ENCODE assay signal across 29 mouse cellular contexts in genomic region chr6:97684335-97684734, GRCm38 (mm10).
DNase-seq lines count a peak whose midpoint lies in the region; ATAC-seq lines count a peak whose summit lies in the region.
"Had no signal": no experiment of that assay in that cellular context is flagged by ENCODE, and none has a peak within 500 bp of the region (broad histone marks: within the 10 kb centered on the region; RNA-seq: fewer than 3 reads in every experiment).

No protein-coding gene starts in this region.

- H3K27ac ChIP-seq in heart, embryonic 11.5 days (ENCODE audit: low read depth, low read length) = no peak overlapping the region
- H3K27ac ChIP-seq in hindbrain, embryonic 12.5 days = no peak overlapping the region
- H3K27ac ChIP-seq: embryonic facial prominence, embryonic 13.5 days; heart, embryonic 10.5 days; hindbrain, embryonic 15.5 days; liver, embryonic 13.5 days; midbrain, embryonic 12.5 days; neural tube, embryonic 15.5 days; stomach, embryonic 15.5 days had no signal

- 84% methylated on average over 7 of the region's 7 CpGs for WGBS in heart, embryonic 11.5 days (ENCODE audit: insufficient replicate concordance)
- WGBS in hindbrain, embryonic 12.5 days = 89% methylated on average over 7 of the region's 7 CpGs

- no peaks in the 10 kb centered on the region for H3K9me3 ChIP-seq in heart, embryonic 11.5 days (replicated peaks; ENCODE audit: control insufficient read depth, low read length)
- no peaks in the 10 kb centered on the region for H3K9me3 ChIP-seq in hindbrain, embryonic 12.5 days (replicated peaks)
- H3K9me3 ChIP-seq: embryonic facial prominence, embryonic 13.5 days; heart, embryonic 10.5 days; hindbrain, embryonic 15.5 days; liver, embryonic 13.5 days; midbrain, embryonic 12.5 days; neural tube, embryonic 15.5 days; stomach, embryonic 15.5 days had no signal

- DNase-seq in frontal cortex, postnatal 25 days (ENCODE audit: low spot score in 2 of 2) = no peak
- peak; percentile 1 to 2 for DNase-seq in heart, postnatal 36 days
- peak; percentile 22 to 26 for DNase-seq in right cerebral cortex, postnatal 10 days (ENCODE audit: low spot score in 2 of 2)
- DNase-seq in right cerebral cortex, postnatal 14 days = no peak
- no peak for DNase-seq in cerebellum, adult 11 months
- DNase-seq: cerebellum, adult 2 months; cerebellum, postnatal 25 days; embryo, embryonic 11 days; heart, postnatal 4 days; kidney, adult 8-10 months; kidney, postnatal 10 days; liver, embryonic 13.5 days; lung, adult 2 months; right cerebral cortex, postnatal 25 days; thymus, adult 18-20 months; thymus, postnatal 36 days had no signal

- no peaks in the 10 kb centered on the region for H3K36me3 ChIP-seq in heart, embryonic 11.5 days (ENCODE audit: control insufficient read depth, insufficient read depth, low read length)
- H3K36me3 ChIP-seq in hindbrain, embryonic 12.5 days = no peaks in the 10 kb centered on the region
- H3K36me3 ChIP-seq: embryonic facial prominence, embryonic 13.5 days; G1E; heart, embryonic 10.5 days; hindbrain, embryonic 15.5 days; liver, embryonic 13.5 days; midbrain, embryonic 12.5 days; neural tube, embryonic 15.5 days; stomach, embryonic 15.5 days had no signal

- no peaks in the 10 kb centered on the region for H3K4me1 ChIP-seq in heart, embryonic 11.5 days (ENCODE audit: control insufficient read depth, insufficient read depth, low read length)
- no peaks in the 10 kb centered on the region for H3K4me1 ChIP-seq in hindbrain, embryonic 12.5 days
- H3K4me1 ChIP-seq: embryonic facial prominence, embryonic 13.5 days; heart, embryonic 10.5 days; liver, embryonic 13.5 days; midbrain, embryonic 12.5 days; neural tube, embryonic 15.5 days; stomach, embryonic 15.5 days had no signal

- H3K9ac ChIP-seq in heart, embryonic 11.5 days (ENCODE audit: low read depth, low read length) = no peak overlapping the region
- no peak overlapping the region for H3K9ac ChIP-seq in hindbrain, embryonic 12.5 days
- H3K9ac ChIP-seq: embryonic facial prominence, embryonic 13.5 days; hindbrain, embryonic 15.5 days; liver, embryonic 13.5 days; midbrain, embryonic 12.5 days; neural tube, embryonic 15.5 days; stomach, embryonic 15.5 days had no signal

- H3K27me3 ChIP-seq in heart, embryonic 11.5 days (ENCODE audit: control insufficient read depth, insufficient read depth, low read length) = no peaks in the 10 kb centered on the region
- no peaks in the 10 kb centered on the region for H3K27me3 ChIP-seq in hindbrain, embryonic 12.5 days
- H3K27me3 ChIP-seq: CH12.LX; embryonic facial prominence, embryonic 13.5 days; hindbrain, embryonic 15.5 days; liver, embryonic 13.5 days; neural tube, embryonic 15.5 days; stomach, embryonic 15.5 days had no signal

- intact Hi-C loops in heart, postnatal 36 days (cut with DNase I) = no loop called here

- H3K4me3 ChIP-seq in heart, embryonic 11.5 days (ENCODE audit: low read depth, low read length) = no peak overlapping the region
- H3K4me3 ChIP-seq in hindbrain, embryonic 12.5 days = no peak overlapping the region
- H3K4me3 ChIP-seq: embryonic facial prominence, embryonic 13.5 days; erythroblast, embryonic 14.5 days; heart, embryonic 10.5 days; hindbrain, embryonic 15.5 days; liver, embryonic 13.5 days; midbrain, embryonic 12.5 days; neural tube, embryonic 15.5 days; stomach, embryonic 15.5 days had no signal

- H3K4me2 ChIP-seq in heart, embryonic 11.5 days = no peak overlapping the region
- no peak overlapping the region for H3K4me2 ChIP-seq in hindbrain, embryonic 12.5 days (replicated peaks)
- H3K4me2 ChIP-seq: embryonic facial prominence, embryonic 13.5 days; hindbrain, embryonic 15.5 days; liver, embryonic 13.5 days; midbrain, embryonic 12.5 days; neural tube, embryonic 15.5 days; stomach, embryonic 15.5 days had no signal

- ATAC-seq in frontal cortex, adult (ENCODE audit: low TSS enrichment) = peak; percentile 52
- no peak for ATAC-seq in heart, embryonic 11.5 days (replicated peaks; ENCODE audit: insufficient number of reproducible peaks, low FRiP score, low TSS enrichment)
- ATAC-seq in hindbrain, embryonic 12.5 days (ENCODE audit: low FRiP score) = no peak
- ATAC-seq: Patski had no signal

Comparison
In these comparisons a context has a peak if more than half of its experiments do, and no peak if none do; other contexts are left out.
1. DNase-seq: peak in heart, postnatal 36 days (2 of 2) and right cerebral cortex, postnatal 10 days (2 of 2); none in frontal cortex, postnatal 25 days (0 of 2), right cerebral cortex, postnatal 14 days (single experiment) and cerebellum, adult 11 months (single experiment).